Mouse (Mus musculus): ENCODE data around the gene Ankrd63. TPM values are rescaled to one million over a fixed set of nuclear protein-coding genes. Genes with fewer than 3 reads are reported as not detected.

Ankrd63 gene
- total RNA-seq, 4 experiments from 2014 or later: not detected

GRCm38 (mm10) chr2:118693370-118693966 is 10.3 kb downstream of the Ankrd63 start:
- no peak for DNase-seq (ENCODE audit: low spot score in 2 of 2)

- DNase-seq (ENCODE audit: low spot score in 2 of 2): no peak
These were observed 13.9 kb downstream of the Ankrd63 start for GRCm38 (mm10) chr2:118689875-118690274.

GRCm38 (mm10) chr2:118687791-118688190 is 16.0 kb downstream of the Ankrd63 start:
- DNase-seq (ENCODE audit: low spot score in 2 of 2): no peak

- DNase-seq (ENCODE audit: low spot score in 2 of 2): no peak
These were observed 17.1 kb downstream of the Ankrd63 start for GRCm38 (mm10) chr2:118686693-118687092.

GRCm38 (mm10) chr2:118685088-118685487 is 18.7 kb downstream of the Ankrd63 start:
- DNase-seq (ENCODE audit: low spot score in 2 of 2): no peak

GRCm38 (mm10) chr2:118682544-118683260 is 21.1 kb downstream of the Ankrd63 start:
- no peak for DNase-seq (ENCODE audit: low spot score in 2 of 2)

- DNase-seq (ENCODE audit: low spot score in 2 of 2): no peak
These were observed 22.8 kb downstream of the Ankrd63 start for GRCm38 (mm10) chr2:118680926-118681325.

GRCm38 (mm10) chr2:118679577-118679976 is 24.2 kb downstream of the Ankrd63 start:
- DNase-seq (ENCODE audit: low spot score in 2 of 2): no peak

GRCm38 (mm10) chr2:118677817-118678216 is 25.9 kb downstream of the Ankrd63 start:
- no peak for DNase-seq (ENCODE audit: low spot score in 2 of 2)

GRCm38 (mm10) chr2:118676839-118677741 is 26.7 kb downstream of the Ankrd63 start:
- DNase-seq (ENCODE audit: low spot score in 2 of 2): no peak

GRCm38 (mm10) chr2:118674500-118674899 is 29.3 kb downstream of the Ankrd63 start:
- no peak for DNase-seq (ENCODE audit: low spot score in 2 of 2)

GRCm38 (mm10) chr2:118673686-118674465 is 29.9 kb downstream of the Ankrd63 start:
- DNase-seq (ENCODE audit: low spot score in 2 of 2): no peak

GRCm38 (mm10) chr2:118671728-118672127 is 32.0 kb downstream of the Ankrd63 start:
- no peak for DNase-seq (ENCODE audit: low spot score in 2 of 2)

- DNase-seq (ENCODE audit: low spot score in 2 of 2): no peak
These were observed 34.0 kb downstream of the Ankrd63 start for GRCm38 (mm10) chr2:118669785-118670184.

- DNase-seq (ENCODE audit: low spot score in 2 of 2): no peak
These were observed 34.5 kb downstream of the Ankrd63 start for GRCm38 (mm10) chr2:118669245-118669644.

- no peak for DNase-seq (ENCODE audit: low spot score in 2 of 2)
These were observed 36.6 kb downstream of the Ankrd63 start for GRCm38 (mm10) chr2:118667181-118667580.

- DNase-seq (ENCODE audit: low spot score in 2 of 2): no peak
These were observed 38.1 kb downstream of the Ankrd63 start for GRCm38 (mm10) chr2:118665616-118666015.

GRCm38 (mm10) chr2:118664975-118665516 is 38.7 kb downstream of the Ankrd63 start:
- no peak for DNase-seq (ENCODE audit: low spot score in 2 of 2)

- DNase-seq (ENCODE audit: low spot score in 2 of 2): no peak
These were observed 39.7 kb downstream of the Ankrd63 start for GRCm38 (mm10) chr2:118663804-118664766.

Measured in gastrocnemius, adult 8-10 months (tissue).